Mouse (Mus musculus) retina, postnatal 7 days (tissue): ENCODE results near the gene Sntb2.

Source experiments
- DNase-seq: peaks from one replicate; pipeline ENCODE4 v3.0.0-alpha.2; 2012; ENCODE audit warnings: low read depth, low spot score

Gene Sntb2

DNA sequence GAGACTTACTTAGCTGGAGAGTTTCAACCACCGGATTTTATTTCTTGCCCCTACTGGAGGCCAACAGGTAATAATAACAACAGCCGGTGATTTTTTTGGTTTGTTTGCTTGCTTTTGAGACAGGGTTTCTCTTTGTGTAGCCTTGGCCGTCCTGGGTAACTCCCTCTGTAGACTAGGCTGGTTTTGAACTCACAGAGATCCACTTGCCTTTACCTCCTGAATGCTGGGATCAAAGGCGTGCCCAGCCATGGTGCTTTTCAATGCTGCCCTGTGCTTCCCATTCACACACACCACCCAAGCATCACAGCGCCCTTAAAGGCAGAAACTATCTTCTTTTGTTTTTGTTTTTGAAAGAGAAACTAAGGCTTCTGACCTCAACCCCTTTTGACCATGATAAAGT, 5.6 kb upstream of the Sntb2 start:
- no peak for DNase-seq

DNA sequence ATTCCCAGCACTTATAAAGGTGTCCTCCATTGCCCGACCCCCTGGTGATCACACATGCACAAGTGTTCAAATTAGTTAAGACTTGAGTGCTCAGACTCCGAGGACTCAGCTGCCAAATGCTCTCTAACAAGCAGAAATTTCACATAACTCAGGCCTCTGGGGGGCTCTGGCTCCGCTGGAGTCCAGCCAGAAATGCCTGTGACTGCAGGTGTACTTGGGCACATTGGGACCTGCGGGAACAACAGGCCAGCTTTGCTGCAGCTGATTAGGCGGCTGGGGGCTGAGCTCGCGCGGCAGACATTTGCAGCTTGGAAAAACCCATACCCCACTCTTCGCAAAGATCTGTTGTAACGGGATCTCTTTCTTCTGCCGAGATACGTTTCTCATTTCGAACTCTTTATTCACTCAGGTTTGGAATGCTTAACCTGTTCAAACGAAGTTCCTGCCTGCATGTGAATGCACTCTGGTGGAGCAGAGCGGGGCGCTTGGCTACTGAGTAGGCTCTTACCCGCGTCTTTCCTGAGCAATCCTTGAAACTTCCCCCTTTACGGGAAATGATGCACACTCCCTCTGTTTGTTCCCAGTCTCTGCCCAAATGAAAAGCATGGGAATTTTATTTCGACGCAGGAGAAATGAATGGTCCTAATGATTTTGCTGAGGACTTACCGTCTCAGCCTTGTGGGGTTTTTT, 3.0 kb upstream of the Sntb2 start:
- no peak for DNase-seq

DNA sequence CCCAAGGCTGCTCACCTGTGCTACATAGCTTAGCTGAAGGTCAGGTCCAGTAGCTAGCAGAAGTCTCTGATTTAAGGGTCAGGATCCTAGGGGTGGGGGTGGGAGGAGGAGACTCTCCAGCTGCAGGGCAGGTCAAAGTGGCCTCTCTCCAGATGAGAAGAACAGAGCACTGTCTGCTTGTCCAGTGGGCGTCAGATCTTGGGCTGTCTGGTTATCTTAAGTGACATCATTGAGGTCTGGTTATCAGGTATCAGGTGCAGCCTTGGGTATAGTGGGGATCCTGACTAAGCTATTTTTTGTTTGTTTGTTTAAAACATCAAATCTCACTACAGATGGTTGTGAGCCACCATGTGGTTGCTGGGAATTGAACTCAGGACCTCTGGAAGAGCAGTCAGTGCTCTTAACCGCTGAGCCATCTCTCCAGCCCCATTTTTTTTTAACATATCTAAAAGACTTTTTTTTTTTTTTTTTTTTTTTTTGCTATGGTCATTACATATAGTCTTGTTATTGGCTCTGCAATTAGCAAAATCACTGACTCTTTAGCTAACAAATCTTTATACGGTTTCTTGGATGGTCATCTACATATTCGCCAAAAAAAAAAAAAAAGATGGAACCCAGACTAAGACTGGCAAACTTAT, 1.9 kb upstream of the Sntb2 start:
- DNase-seq, result no peak

DNA sequence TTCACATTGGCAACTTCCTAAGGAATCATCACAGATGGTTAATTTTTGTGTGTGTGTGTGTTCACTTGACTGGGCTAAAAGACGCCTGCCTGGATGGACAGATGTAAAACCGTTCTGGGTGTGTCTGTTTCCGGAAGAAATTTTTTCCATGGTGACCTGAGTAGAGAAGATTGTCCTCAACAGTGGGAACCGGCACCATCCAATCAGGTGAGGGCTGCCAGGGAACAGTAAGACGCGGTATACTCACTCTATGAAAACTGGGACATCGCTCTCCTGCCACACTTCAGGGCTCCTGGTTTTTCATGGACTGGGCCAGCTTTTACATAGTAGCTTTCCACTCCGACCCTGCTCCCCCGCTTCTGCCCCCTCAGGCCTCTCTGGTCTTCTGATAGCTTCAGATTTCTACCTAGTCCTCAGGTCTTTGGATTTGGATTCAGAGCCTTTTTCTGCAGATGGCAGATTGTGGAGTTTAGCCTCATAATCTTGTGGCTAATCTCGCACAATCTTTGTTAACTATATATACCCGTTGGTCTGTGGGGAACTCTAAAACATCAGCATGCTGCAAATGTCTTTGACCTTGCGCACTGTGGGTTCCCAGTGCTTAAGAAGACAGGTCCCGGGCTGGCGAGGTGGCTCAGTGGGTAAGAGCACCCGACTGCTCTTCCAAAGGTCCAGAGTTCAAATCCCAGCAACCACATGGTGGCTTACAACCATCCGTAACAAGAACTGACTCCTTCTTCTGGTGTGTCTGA, 1.1 kb upstream of the Sntb2 start:
- DNase-seq, result no peak

DNA sequence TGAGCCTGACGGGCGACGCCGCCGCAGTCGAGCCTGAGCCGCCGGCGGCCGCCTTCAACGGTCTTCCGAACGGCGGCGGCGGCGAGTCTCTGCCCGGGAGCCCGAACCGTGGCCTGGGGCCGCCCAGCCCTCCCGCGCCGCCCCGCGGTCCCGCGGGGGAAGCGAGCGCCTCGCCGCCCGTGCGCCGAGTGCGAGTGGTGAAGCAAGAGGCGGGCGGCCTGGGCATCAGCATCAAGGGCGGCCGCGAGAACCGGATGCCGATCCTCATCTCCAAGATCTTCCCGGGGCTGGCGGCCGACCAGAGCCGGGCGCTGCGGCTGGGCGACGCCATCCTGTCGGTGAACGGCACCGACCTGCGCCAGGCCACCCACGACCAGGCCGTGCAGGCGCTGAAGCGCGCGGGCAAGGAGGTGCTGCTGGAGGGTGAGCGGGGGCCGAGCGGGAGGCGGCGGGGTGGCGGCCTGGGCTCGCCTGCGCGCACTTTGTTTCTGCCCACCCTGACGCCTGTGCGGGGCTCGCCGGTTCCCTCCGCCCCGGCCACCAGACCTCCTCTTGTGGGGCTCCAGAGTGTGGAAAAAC, 438 bp downstream of the Sntb2 start:
- DNase-seq, result peak; percentile 34

DNA sequence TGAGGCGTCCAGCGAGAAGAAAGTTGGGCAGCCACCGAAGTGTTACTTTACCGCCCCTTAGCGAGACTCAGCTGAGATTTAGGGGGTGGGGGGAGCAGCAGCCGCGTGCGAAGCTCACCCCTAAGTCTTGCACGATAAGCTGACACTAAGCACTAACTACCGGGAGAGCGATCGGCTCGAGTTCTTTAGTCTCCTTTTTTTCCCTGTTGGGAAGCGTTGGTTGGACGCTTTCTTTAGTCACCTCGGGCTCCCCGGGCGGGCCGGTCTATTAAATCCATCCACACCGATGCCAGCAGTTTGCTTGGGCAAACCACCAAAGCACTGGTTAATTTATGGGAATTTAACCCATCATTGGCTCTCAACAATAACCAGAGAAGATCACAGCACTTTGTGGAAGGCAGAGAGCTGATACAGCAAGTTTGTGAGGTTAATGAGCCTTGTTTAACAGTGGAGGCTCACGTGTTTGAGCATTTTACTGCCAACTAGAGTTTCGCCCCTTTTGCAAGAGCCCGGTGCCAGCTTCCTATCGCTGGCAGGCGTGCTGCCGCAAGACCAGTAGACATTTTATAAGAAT, 1.0 kb downstream of the Sntb2 start:
- DNase-seq, result peak; percentile 40

DNA sequence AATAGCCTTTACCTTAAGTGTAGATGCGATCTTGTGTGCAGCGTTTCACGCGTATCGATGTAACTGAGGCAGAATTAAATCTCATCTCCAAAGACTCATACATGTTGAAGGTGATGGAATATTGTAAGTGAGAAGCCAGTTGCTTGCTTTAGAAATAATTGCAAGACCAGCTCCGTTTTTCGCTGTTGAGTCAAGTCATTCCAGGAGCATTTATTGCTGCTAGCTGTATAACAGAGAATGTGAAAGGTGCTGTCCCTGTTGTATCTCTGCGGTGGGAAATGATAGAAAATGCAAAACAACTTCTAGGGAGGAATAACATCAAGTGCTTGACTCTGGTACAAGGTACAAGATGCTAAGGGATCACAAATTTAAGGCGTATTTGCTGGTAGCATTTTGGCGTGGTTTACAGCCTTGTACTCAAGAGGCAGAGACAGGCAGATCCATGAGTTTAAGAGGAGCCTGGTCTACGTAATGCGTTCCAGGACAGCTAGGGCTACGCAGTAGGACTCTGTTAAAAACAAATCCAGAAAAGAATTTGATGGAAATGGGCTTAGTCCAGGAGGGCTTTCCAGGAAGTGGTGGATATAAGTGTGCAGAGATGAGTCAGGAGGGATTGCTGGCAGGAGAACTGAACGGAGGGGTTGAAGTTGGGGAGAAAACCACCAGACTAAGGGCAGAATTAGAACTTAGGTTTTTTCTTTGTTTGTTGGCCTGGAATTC, 1.7 kb downstream of the Sntb2 start:
- no peak for DNase-seq

DNA sequence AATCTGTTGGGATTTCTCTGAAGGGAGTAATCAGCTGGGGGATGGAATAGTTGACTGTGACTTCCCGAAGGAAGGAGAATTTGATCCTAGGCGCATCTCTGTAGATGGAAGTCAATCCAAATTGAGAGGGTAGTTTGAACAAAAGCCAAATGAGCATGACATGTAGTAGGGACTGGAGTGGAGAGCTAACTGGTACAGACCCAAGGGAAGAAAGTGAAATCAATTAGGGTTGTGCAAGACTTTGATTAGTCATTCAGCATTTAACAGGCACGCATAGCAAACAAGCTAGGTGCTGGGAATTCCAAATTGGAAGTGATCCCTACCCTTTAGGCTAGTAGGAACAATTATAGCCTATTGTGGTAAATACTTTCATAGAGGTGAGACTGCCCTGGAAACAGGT, 6.3 kb downstream of the Sntb2 start:
- no peak for DNase-seq

DNA sequence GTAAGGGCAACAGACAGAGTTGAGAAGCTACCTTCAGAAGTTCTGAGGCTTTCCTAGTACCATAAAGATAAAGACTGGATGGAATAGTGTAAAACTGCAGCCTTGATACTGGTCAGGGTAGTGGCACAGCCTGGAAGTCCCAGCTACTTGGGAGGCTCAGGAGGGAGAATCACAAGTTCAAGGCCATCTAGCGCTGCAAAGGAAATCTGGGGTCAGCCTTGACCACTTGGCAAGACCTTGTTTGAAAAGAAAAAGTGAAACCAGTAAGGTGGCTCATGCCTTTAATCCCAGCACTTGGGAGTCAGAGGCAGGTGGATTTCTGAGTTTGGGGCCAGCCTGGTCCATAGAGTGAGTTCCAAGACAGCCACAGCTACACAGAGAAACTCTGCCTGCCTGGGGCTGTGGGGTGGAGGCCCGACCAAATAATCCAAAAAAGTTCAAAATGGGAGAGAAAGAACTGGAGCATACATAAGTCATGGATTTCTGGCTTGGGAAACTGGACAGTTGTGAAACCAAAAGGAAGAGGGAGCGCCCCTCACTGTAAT, 8.4 kb downstream of the Sntb2 start:
- no peak for DNase-seq

DNA sequence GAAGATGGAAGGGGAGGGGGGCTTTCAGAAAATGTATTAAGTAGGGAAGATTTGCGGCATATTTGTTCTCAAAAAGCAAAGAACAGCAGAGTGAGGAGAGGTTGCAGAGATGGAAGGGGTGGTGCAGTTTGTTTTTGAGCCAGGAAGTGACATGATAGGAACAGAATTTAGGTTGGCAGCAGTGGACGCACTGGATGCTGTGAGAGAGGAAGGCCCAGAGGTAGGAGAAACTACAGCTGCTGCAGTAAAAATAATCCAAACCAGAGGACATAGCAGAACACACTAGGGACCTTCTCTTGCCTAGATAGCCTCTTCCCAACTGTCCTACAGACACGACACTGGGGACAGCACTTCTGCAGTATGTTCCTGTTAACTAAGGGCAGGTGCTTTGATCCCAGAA, 9.2 kb downstream of the Sntb2 start:
- DNase-seq, result no peak

DNA sequence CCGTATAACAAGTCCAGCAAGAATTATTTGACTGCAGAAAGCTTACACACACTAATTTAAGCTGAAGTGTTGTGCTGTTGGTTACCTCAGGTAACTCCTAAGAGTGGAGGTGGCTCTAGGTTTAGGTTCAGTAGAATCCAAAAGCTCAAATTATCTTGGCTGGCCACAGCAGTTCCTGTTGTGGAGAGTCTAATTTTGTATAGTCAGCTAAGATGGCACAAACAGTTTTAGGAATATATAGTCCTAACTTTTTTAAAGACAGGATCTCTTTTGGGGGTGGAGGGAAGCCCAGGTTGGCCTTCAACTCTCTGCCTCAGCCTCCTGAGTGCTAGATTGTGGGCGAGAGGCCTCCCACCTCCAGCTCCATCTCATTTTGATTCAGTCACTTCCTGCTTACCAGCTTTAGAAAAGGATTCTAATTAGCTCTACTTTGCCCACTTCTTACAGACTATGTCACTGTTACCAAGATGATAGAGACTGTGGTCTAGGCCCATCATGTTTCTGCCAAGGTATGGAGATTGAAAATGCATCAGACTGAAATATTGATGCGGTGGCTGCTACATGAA, 13.2 kb downstream of the Sntb2 start:
- no peak for DNase-seq

DNA sequence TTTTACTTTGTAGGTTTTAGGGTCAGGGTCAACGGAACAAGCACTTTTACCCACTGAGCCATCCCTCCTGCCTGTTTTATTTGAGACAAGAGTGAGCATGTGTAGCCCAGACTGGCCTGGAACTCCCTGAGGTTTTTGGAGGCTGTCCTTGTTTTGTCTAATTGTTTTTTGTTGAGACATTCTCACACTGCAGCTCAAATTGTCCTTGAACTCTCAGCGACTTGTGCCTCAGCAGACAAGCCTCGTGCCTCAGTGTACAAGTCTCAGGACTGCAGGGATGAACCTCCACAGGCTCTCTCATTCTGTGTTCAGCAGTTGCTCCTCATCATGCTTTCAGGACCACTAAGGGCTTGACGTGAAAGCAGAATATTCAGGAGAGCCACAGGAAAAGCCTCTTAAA, 16.2 kb downstream of the Sntb2 start:
- DNase-seq, result no peak

DNA sequence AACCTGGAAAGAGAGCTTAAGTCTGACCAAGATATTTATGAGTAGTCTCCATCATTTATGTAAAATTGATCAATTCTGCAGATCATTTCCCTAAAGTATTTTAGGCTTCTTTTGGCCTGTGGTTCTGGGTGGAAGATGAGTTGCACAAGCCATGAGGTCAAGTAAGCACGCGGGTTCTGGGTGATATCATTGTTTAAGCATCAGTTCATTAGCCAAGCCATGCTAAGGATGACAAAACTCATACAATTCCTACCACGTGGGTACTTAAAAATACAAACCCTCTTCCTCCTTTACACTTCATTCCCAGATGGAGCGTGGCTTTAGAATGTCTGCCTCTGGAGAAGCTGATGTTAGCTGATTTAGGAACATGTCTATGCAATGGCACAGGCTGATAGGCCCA, 18.0 kb downstream of the Sntb2 start:
- no peak for DNase-seq

DNA sequence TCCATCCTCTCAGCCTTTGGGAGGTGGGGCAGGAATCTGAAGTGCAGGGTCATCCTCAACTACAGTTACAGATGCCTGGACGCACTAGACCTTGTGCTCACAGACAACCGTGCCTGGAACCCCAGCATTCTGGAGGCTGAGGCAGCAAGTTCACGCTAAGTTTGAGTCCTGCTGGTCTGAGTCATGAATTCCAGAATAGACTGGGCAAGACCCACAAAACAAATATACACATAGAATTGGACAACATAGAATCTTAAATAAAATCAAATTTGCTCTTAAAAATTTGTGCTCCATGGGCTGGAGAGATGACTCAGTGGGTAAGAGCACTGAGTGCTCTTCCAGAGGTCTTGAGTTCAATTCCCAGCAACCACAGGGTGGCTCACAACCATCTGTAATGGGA, 21.5 kb downstream of the Sntb2 start:
- DNase-seq, result no peak

DNA sequence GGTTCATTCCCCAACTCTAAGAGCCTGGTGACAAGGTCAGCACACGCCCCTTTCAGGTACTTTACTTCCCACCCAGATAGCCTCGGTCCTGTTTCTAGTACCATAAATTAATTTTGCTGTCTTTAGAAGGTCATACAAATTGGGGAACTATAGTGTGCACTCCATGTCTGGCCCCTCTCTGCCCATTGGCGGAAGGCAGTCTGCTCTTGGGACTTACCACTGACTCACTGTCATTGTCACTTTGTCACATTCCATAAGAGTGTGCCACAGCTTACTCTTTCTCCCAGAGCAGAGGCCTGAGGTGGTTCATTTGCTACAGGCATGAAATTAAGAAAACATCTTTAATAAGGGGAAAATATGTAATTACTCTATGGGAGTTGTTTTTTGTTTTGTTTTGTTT, 22.7 kb downstream of the Sntb2 start:
- DNase-seq, result no peak

DNA sequence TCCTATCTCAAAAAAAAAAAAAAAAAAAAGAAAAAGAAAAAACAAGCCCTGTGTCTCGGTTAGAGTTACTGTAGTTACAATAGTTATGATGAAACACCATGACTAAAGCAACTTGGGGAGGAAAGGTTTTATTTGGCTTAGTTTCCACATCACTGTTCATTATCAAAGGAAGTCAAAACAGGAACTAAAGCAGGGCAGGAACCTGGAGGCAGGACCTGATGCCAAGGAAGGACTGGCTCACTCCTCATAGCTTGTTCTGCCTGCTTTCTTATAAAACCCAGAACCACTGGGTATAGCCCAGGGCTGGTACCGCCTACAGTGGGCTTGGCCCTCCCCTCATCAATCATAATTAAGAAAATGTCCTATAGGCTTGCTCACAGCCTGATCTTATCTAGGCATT, 24.1 kb downstream of the Sntb2 start:
- DNase-seq, result no peak

DNA sequence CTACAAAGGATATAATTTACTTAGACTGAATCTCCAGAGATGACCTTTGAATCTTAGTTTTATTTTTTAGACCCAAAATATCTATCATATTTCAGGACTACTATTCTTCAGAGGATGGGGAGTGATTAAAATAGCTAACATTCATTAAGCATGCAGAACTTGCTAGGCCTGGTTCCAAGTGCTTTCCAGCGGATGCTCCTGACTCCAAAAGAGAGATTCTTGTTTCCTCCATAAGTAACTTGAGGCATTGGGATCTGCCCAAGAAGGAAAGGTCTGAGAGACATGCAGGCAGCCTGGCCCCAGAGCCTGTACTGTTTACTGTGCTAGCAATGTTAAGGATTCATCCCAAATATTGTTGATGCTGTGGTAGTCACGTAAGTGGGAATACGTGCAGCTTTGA, 26.8 kb downstream of the Sntb2 start:
- no peak for DNase-seq

DNA sequence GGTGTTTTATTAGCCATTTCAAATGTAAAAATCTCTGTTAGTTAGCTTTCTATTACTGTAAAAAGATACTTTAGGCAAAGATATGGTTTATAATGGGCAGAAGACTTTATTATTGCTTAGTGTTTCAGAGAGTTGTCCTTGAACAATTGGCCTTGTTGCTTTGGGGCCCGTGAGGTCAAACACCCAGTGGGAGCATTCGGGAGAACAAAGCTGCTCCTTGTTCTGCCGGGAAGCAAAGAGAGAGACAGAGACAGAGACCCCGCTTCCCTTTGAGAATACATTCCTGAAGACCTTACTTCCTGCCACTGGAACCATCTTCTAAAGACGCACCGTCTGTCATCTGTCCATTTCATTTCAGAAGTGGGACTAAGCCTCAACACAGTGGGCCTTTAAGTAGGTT, 27.8 kb downstream of the Sntb2 start:
- no peak for DNase-seq

DNA sequence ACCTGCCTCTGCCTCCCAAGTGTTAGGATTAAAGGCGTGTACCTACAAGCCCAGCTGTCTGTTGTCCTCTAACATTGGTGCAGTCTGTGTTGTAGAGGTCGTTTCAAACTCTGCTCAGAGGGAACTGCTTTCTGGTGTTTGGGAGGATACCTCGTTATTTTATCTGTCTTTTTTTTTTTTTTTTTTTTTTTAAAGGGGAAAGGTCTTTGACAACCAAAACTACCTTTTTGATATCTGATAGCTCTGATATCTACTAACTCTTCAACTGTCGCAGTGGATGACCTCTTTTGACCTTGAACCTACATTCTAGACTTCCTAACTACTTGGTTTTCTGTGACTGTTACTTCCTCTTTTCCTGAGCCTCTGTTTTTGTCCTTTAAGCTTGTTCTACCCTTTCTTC, 29.0 kb downstream of the Sntb2 start:
- DNase-seq, result no peak

DNA sequence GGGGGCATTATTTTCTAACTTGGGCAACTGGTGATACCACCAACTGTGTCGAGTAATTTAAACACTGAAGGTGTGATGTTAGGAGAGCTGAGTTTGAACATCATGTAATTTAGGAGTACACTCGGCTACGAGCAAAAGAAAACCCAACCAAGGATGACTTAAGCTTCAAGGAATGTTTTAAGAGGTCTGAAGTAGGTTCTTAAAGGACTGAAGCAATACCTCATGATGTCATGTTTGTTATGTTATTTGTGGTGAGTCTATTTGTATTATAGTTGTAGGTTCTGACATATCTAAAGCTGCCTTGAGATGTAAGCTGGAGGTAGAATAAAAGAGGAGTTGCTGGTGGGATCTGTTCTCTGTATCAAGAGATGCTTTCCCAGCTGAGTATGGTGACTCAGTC, 34.4 kb downstream of the Sntb2 start:
- DNase-seq, result no peak

DNA sequence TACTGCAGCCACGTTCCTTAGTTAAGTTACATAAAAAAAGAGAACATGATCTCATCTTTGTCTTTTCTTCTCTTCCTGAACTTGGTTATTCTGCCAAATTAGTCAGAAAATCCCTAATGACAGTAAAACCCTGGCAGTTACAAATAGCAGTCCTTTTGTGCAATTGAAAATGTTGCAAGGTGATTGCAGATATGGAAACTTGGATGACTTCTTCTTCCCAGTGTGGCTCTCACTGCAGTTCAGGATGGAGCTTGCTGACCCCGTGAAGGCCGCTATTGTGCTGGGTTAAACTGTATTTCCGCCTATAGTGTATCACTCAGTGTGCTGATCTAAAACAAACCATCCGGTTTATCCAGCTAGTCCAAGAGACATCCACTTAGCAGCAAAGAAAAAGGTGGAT, 36.4 kb downstream of the Sntb2 start:
- no peak for DNase-seq
